Mouse (Mus musculus) right cerebral cortex, adult 2 months (tissue): ENCODE data around the gene 1700015G11Rik.

Experiments used
- DNase-seq, 2 experiments: peaks; one replicate each; pipeline ENCODE4 v3.0.0; 2021 to 2022; ENCODE audit warnings: low spot score in 2 of 2

Gene 1700015G11Rik

DNA sequence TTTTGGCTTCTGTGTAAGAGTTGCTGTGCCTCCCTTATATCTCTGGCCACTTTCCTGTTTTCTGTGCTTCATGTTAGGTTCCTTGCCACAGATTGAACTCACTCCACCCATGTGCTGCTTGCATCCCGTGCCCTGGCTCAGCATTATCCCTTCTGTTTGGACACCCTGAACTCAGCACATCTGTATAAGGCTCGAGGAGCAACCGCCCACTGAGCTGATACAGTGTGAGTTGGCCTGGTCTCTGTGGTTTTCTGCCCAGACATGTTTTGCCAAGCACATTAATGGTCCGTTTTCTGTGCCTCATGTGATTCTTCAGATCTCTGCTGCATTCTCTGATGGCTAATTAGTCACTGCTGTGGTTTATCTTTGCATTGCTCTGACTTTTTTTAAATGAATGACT lies 47.9 kb downstream of the 1700015G11Rik start:
- DNase-seq: no peak

DNA sequence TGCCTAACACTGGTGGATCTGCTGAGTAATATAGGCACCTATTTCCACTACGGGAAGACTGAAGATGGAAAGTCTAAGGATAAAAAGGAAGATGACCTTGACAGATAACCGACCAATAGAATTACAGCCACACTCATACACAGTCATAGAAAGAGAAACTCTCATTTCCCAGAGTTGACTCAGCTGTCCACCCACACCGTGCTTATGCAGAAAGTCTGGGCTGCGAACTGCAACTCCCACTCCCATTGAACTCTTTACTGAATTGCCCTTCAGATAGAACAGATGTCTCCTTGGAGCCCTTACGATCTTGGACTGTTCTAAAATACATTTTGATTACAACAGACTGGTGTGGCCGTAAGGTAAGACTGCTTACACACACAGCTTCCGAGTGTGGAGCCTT lies 50.8 kb downstream of the 1700015G11Rik start:
- peak; percentile 47 to 58 for DNase-seq

- no peak for DNase-seq
Measured at GRCm38 (mm10) chr7:51962219-51962952, 53.1 kb downstream of the 1700015G11Rik start.
